ENCODE assay signal across 26 mouse cellular contexts in the genomic region with DNA sequence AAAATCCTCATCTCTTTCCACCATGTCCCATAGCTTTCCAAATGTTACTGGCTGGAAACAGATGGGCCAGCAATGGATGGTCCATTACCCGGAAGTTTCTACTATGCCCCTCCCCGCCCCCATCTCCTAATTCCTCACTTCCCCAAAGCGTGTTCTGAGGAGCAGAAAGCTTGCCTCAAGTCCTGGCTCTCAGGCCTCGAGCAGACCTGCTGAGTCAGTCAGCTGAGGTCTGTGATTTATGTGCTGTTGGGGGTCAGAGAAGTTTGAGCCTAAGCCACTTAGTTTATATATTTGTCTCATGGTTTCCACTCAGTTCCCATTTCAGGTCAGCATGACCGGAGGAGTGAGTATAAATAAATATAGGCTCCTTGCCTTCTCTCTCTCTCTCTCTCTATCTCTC. TPM values are rescaled to one million over a fixed set of nuclear protein-coding genes. Genes with fewer than 3 reads are reported as not detected.
DNase-seq lines count a peak whose midpoint lies in the region; ATAC-seq lines count a peak whose summit lies in the region.
"Had no signal": no experiment of that assay in that cellular context is flagged by ENCODE, and none has a peak within 500 bp of the region (broad histone marks: within the 10 kb centered on the region; RNA-seq: fewer than 3 reads in every experiment).

No protein-coding gene starts in this region.

- H3K9ac ChIP-seq in midbrain, embryonic 11.5 days (ENCODE audit: low read length) = no peak overlapping the region
- no peak overlapping the region for H3K9ac ChIP-seq in hindbrain, embryonic 14.5 days
- H3K9ac ChIP-seq: embryonic facial prominence, embryonic 15.5 days; heart, embryonic 15.5 days had no signal

- H3K27ac ChIP-seq in midbrain, embryonic 11.5 days (ENCODE audit: low read depth, low read length) = no peak overlapping the region
- H3K27ac ChIP-seq in midbrain, embryonic 10.5 days (replicated peaks) = no peak overlapping the region
- H3K27ac ChIP-seq in hindbrain, embryonic 14.5 days = no peak overlapping the region
- H3K27ac ChIP-seq: embryonic facial prominence, embryonic 15.5 days; forebrain, embryonic 10.5 days; heart, adult 2 months; heart, embryonic 15.5 days had no signal

- H3K27me3 ChIP-seq in midbrain, embryonic 11.5 days (ENCODE audit: control insufficient read depth, insufficient read depth, low read length) = no peaks in the 10 kb centered on the region
- no peaks in the 10 kb centered on the region for H3K27me3 ChIP-seq in midbrain, embryonic 10.5 days (ENCODE audit: low read depth, poor library complexity, severe bottlenecking)
- H3K27me3 ChIP-seq in hindbrain, embryonic 14.5 days (ENCODE audit: control insufficient read depth, insufficient read depth, low read length) = no peaks in the 10 kb centered on the region
- H3K27me3 ChIP-seq: embryonic facial prominence, embryonic 15.5 days; heart, embryonic 15.5 days; Patski had no signal

- no peak overlapping the region for H3K4me2 ChIP-seq in midbrain, embryonic 11.5 days
- H3K4me2 ChIP-seq in hindbrain, embryonic 14.5 days (replicated peaks) = no peak overlapping the region
- H3K4me2 ChIP-seq: embryonic facial prominence, embryonic 15.5 days; heart, embryonic 11.5 days; heart, embryonic 15.5 days had no signal

- ATAC-seq in midbrain, embryonic 11.5 days (ENCODE audit: low FRiP score) = no peak
- peak; percentile 82 for ATAC-seq in granulocyte monocyte progenitor cell, adult 5-6 weeks (replicated peaks; ENCODE audit: poor library complexity, severe bottlenecking)
- ATAC-seq in megakaryocyte progenitor cell, adult 5-6 weeks (replicated peaks; ENCODE audit: poor library complexity) = peak; percentile 64
- ATAC-seq in hindbrain, embryonic 14.5 days (ENCODE audit: low FRiP score) = no peak
- ATAC-seq: activated CD4-positive, CD25-positive, alpha-beta regulatory T cell, adult 4 months; CD4-positive, CD25-positive, alpha-beta regulatory T cell, adult 4 months; forebrain, embryonic 14.5 days; hindbrain, embryonic 16.5 days; inflammation-experienced regulatory T-cells, adult 6 months; Patski had no signal

- H3K4me1 ChIP-seq in midbrain, embryonic 11.5 days (ENCODE audit: control insufficient read depth, insufficient read depth, low read length) = no peaks in the 10 kb centered on the region
- H3K4me1 ChIP-seq in midbrain, embryonic 10.5 days = no peaks in the 10 kb centered on the region
- H3K4me1 ChIP-seq in hindbrain, embryonic 14.5 days (replicated peaks; ENCODE audit: control insufficient read depth, insufficient read depth, low read length) = no peaks in the 10 kb centered on the region
- H3K4me1 ChIP-seq: forebrain, embryonic 10.5 days had no signal

- H3K36me3 ChIP-seq in midbrain, embryonic 11.5 days (ENCODE audit: control insufficient read depth, insufficient read depth, low read length) = no peaks in the 10 kb centered on the region
- H3K36me3 ChIP-seq in midbrain, embryonic 10.5 days = no peaks in the 10 kb centered on the region
- H3K36me3 ChIP-seq in hindbrain, embryonic 14.5 days (replicated peaks; ENCODE audit: control insufficient read depth, insufficient read depth) = no peaks in the 10 kb centered on the region
- H3K36me3 ChIP-seq: embryonic facial prominence, embryonic 15.5 days; forebrain, embryonic 10.5 days; heart, embryonic 15.5 days had no signal

- H3K9me3 ChIP-seq in midbrain, embryonic 11.5 days (ENCODE audit: control insufficient read depth, low read length) = no peaks in the 10 kb centered on the region
- H3K9me3 ChIP-seq in midbrain, embryonic 10.5 days (replicated peaks) = no peaks in the 10 kb centered on the region
- H3K9me3 ChIP-seq in hindbrain, embryonic 14.5 days (ENCODE audit: control insufficient read depth, low read length) = no peaks in the 10 kb centered on the region
- H3K9me3 ChIP-seq: embryonic facial prominence, embryonic 15.5 days; forebrain, embryonic 10.5 days; heart, embryonic 15.5 days had no signal

- intact Hi-C loops in gastrocnemius, postnatal 14 days (cut with DNase I; ENCODE audit: low total_unique reads) = loop anchor here (5.0 kb wide), 1 partner anchor 122 kb away; no protein-coding TSS in a partner anchor

- DNase-seq in gastrocnemius, adult 18-20 months (ENCODE audit: low spot score) = peak; percentile 25
- DNase-seq in gastrocnemius, postnatal 14 days = no peak
- peak; percentile 37 for DNase-seq in midbrain, embryonic 11.5 days (ENCODE audit: low spot score, missing footprints)
- no peak for DNase-seq in midbrain, embryonic 10.5 days (ENCODE audit: low spot score)
- no peak for DNase-seq in layer of hippocampus, adult 11-12 months (ENCODE audit: low spot score)
- no peak for DNase-seq in hindbrain, embryonic 14.5 days (ENCODE audit: low spot score)
- DNase-seq: adrenal gland, postnatal 14 days; B cell, adult 2 months; cerebellum, adult 2 months; cerebellum, postnatal 10 days; embryo, embryonic 11 days; gastrocnemius, postnatal 36 days had no signal

- WGBS in midbrain, embryonic 11.5 days = 77% methylated on average over 5 of the region's 5 CpGs
- WGBS in midbrain, embryonic 10.5 days = 79% methylated on average over 5 of the region's 5 CpGs
- WGBS in hindbrain, embryonic 14.5 days = 73% methylated on average over 5 of the region's 5 CpGs

- no peak overlapping the region for H3K4me3 ChIP-seq in midbrain, embryonic 11.5 days (ENCODE audit: low read depth, low read length)
- no peak overlapping the region for H3K4me3 ChIP-seq in midbrain, embryonic 10.5 days
- no peak overlapping the region for H3K4me3 ChIP-seq in hindbrain, embryonic 14.5 days (replicated peaks; ENCODE audit: low read length)
- H3K4me3 ChIP-seq: embryonic facial prominence, embryonic 15.5 days; erythroblast, embryonic 14.5 days; forebrain, embryonic 10.5 days; heart, adult 2 months; heart, embryonic 15.5 days had no signal

RNA-seq across cellular contexts. Expression of a gene that starts 43.6 kb away (rescaled TPM):
- total RNA-seq in gastrocnemius, adult 18-20 months (2021) = not detected
- 10 to 100 TPM; 11.0 to 12.6 TPM for total RNA-seq in gastrocnemius, postnatal 14 days (2021)
- 408 and 424 TPM in 2 replicates for polyA plus RNA-seq in midbrain, embryonic 11.5 days (2014; fragmentation: Nextera tagmentation; extraction: Ambion mirVana)
- polyA plus RNA-seq in midbrain, embryonic 10.5 days (2016; fragmentation: Nextera tagmentation; extraction: Ambion mirVana) = 440 and 527 TPM in 2 replicates
- 82.5 and 104 TPM in 2 replicates for total RNA-seq in granulocyte monocyte progenitor cell, adult 5-6 weeks (2014; fragmentation: Nextera tagmentation)
- total RNA-seq in granulocyte monocyte progenitor cell, adult 5-6 weeks (2017) = 302 and 371 TPM in 2 replicates
- 118 and 123 TPM in 2 replicates for total RNA-seq in megakaryocyte progenitor cell, adult 5-6 weeks (2015)
- total RNA-seq in megakaryocyte progenitor cell, adult 5-6 weeks (2017) = 276 and 278 TPM in 2 replicates
- 83.3 and 89.3 TPM in 2 replicates for polyA plus RNA-seq in hindbrain, embryonic 14.5 days (2014; fragmentation: Nextera tagmentation; extraction: Ambion mirVana)

Comparison
In these comparisons a context has a peak if more than half of its experiments do, and no peak if none do; other contexts are left out.
1. DNase-seq: peak in gastrocnemius, adult 18-20 months (single experiment) and midbrain, embryonic 11.5 days (single experiment); none in gastrocnemius, postnatal 14 days (single experiment), midbrain, embryonic 10.5 days (single experiment), layer of hippocampus, adult 11-12 months (single experiment) and hindbrain, embryonic 14.5 days (single experiment).
2. RNA of a gene that starts 43.6 kb away (total RNA-seq): 82.5 to 371 TPM in granulocyte monocyte progenitor cell, adult 5-6 weeks, 118 to 278 TPM in megakaryocyte progenitor cell, adult 5-6 weeks and 11.0 to 12.6 TPM in gastrocnemius, postnatal 14 days; not detected in gastrocnemius, adult 18-20 months; every median in the first group is over 10 times any median in the second.
3. ATAC-seq: peak in granulocyte monocyte progenitor cell, adult 5-6 weeks (single experiment) and megakaryocyte progenitor cell, adult 5-6 weeks (single experiment); none in midbrain, embryonic 11.5 days (single experiment) and hindbrain, embryonic 14.5 days (single experiment).